Mouse (Mus musculus): ENCODE results near the gene Tiprl. TPM values are rescaled to one million over a fixed set of nuclear protein-coding genes. Genes with fewer than 3 reads are reported as not detected.

The Tiprl gene
- polyA plus RNA-seq, 1 experiment from 2014 or later = 36.5 TPM

DNA sequence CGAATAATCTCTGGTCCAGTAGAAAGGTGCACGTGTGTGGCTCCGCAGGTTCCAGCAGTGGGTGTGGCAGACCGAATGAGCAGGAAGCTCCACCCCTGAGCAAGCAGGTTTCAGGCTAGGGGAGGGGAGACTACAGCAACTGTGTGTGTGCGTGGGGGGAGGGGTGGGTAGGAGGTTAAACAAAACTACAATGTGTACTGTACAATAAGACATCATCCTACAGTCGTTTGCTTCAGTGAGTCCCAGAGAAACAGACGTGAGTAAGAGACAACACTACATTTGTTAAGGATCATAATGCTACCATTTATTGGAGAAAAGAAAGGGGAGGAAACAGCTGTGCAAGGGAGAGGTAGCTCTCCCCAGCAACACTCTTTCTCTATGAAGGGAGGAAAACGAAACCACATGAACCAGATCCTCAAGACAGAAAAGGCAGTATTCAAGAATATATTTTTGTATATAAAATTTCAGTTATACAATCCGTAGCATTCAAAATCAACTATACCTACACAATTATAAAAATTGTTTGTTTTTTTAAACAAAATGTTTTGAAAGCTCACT lies 62.7 kb downstream of the Tiprl start:
- WGBS (ENCODE audit: insufficient replicate concordance) = 29% methylated on average over 9 of the region's 9 CpGs
- H3K4me2 ChIP-seq = no peak overlapping the region
- no peak overlapping the region for H3K4me3 ChIP-seq (replicated peaks)
- H3K36me3 ChIP-seq (replicated peaks) = peaks cover 20% of the 10 kb centered on the region
- H3K9ac ChIP-seq = no peak overlapping the region
- peaks cover 3% of the 10 kb centered on the region; the same call in 1 of the 2 replicates for H3K4me1 ChIP-seq (replicated peaks)
- H3K9me3 ChIP-seq (replicated peaks) = no peaks in the 10 kb centered on the region
- no peak overlapping the region for H3K27ac ChIP-seq (replicated peaks)
- ATAC-seq (ENCODE audit: insufficient read depth) = no peak
- no peaks in the 10 kb centered on the region for H3K27me3 ChIP-seq

DNA sequence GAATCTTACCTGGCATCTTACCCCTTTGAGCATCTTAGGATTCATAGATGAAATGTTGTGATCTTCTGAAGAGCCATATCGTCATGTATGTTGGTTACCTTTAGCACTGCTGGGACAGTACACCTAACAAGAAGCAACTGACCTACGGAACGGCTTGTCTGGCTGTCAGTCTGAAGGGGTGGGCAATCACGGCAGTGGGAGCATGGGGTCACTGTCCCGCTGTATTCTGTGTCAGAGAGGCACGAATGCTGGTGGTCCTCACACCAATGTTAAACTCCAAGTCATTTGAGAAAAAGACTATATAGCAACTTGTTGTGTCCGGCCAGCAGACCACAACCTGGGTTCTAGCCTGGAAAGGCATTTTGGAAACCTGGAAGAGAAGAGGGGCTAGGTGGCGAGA lies 65.5 kb downstream of the Tiprl start:
- ATAC-seq (ENCODE audit: insufficient read depth) = no peak
- Histone ChIP-seq H3K9me3 (replicated peaks) (no peaks in the 10 kb centered on the region), H3K9ac (no peak overlapping the region), H3K27ac (replicated peaks) (no peak overlapping the region), H3K4me1 (replicated peaks) (peaks cover 3% of the 10 kb centered on the region; the same call in 1 of the 2 replicates), H3K36me3 (replicated peaks) (no peaks in the 10 kb centered on the region), H3K27me3 (no peaks in the 10 kb centered on the region), H3K4me2 (no peak overlapping the region), H3K4me3 (replicated peaks) (no peak overlapping the region)
- WGBS (ENCODE audit: insufficient replicate concordance) = 74% methylated on average over 7 of the region's 8 CpGs

DNA sequence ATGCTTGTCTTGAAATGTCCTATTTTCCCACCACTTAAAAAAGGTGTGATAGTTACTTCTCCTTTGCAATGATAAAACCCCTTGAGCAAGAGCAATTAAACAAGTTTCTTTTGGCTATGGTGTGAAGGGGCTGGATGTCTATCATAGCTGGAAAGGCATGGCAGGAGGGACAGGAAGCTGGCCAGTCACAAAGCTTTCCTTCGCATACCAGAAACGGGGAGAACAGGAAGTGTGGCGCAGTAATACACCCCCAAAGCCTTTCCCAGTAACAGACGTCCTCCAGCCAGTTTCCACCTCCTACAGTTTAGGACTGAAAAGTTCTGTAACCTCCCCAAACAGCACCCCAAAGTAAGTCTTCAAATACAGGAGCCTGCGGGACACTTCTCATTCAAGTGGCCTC lies 66.6 kb downstream of the Tiprl start:
- ATAC-seq (ENCODE audit: insufficient read depth) = no peak
- 24% methylated on average over 5 of the region's 5 CpGs for WGBS (ENCODE audit: insufficient replicate concordance)

DNA sequence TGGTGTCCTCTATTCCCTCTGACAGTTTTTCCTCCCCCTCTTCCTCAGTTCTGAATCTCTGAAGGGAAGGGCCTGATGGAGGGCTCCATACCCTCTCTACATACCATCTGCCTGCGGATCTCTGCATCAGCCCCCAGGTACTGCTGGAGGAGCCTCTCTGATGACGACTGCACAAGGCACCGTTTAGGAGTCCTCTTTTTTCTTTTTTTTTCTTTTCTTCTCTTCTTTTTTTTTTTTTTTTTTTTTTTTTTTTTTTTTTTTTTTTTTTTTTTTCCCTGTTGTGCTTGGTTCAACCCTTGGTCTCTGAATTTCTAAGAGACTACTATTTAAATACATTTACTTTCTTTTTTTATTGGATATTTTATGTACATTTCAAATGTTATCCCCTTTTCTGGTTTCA lies 67.3 kb downstream of the Tiprl start:
- Histone ChIP-seq H3K9me3 (replicated peaks) (no peaks in the 10 kb centered on the region), H3K4me1 (replicated peaks) (peaks cover 3% of the 10 kb centered on the region; the same call in 1 of the 2 replicates), H3K27me3 (no peaks in the 10 kb centered on the region), H3K4me3 (replicated peaks) (no peak overlapping the region), H3K27ac (replicated peaks) (no peak overlapping the region), H3K36me3 (replicated peaks) (no peaks in the 10 kb centered on the region), H3K4me2 (no peak overlapping the region), H3K9ac (no peak overlapping the region)
- 69% methylated on average over 3 of the region's 3 CpGs for WGBS (ENCODE audit: insufficient replicate concordance)
- no peak for ATAC-seq (ENCODE audit: insufficient read depth)

More for the DNA sequence above, 66.6 kb downstream of the Tiprl start:
- no peaks in the 10 kb centered on the region for H3K36me3 ChIP-seq (replicated peaks)
- H3K9me3 ChIP-seq (replicated peaks) = no peaks in the 10 kb centered on the region
- H3K27ac ChIP-seq (replicated peaks) = no peak overlapping the region
- H3K4me2 ChIP-seq = no peak overlapping the region
- H3K27me3 ChIP-seq = no peaks in the 10 kb centered on the region
- H3K4me1 ChIP-seq (replicated peaks) = peaks cover 3% of the 10 kb centered on the region; the same call in 1 of the 2 replicates
- no peak overlapping the region for H3K9ac ChIP-seq
- H3K4me3 ChIP-seq (replicated peaks) = no peak overlapping the region

DNA sequence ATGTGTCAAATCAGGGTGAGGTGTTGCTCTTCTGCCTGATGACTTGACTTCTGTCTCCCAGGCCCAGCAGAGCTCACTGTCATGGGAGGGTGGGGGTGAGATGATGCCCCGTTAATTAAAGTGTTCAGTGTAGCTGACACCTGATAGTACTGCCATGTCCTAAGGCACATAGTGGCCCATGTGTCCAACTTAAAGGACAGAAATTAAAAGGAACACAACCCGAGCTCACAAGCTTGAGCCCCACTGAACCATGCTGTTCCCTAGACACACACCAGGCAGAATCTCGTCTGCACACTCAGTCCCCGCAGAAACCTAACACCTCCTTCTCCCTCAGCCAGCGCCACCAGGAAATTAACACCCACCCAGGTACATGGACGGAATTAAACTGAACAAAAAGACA lies 71.9 kb downstream of the Tiprl start:
- Histone ChIP-seq H3K9ac (no peak overlapping the region), H3K27ac (replicated peaks) (no peak overlapping the region), H3K4me2 (no peak overlapping the region), H3K4me3 (replicated peaks) (no peak overlapping the region), H3K36me3 (replicated peaks) (no peaks in the 10 kb centered on the region), H3K27me3 (no peaks in the 10 kb centered on the region), H3K9me3 (replicated peaks) (no peaks in the 10 kb centered on the region), H3K4me1 (replicated peaks) (no peaks in the 10 kb centered on the region)
- no peak for ATAC-seq (ENCODE audit: insufficient read depth)
- WGBS (ENCODE audit: insufficient replicate concordance) = 78% methylated on average over 6 of the region's 6 CpGs

Other genes starting within 250 kb of the Tiprl start
- gene Tbx19, start 76.2 kb downstream of the Tiprl start, polyA plus RNA-seq (2015; fragmentation: Nextera tagmentation; extraction: Ambion mirVana) = 0.07 TPM in 1 of 2 replicates, not detected in the other
- 7.5 and 8.8 TPM in 2 replicates for gene Sft2d2, start 42.6 kb downstream of the Tiprl start, polyA plus RNA-seq (2015; fragmentation: Nextera tagmentation; extraction: Ambion mirVana)
- 0.05 TPM in 2 replicates for gene Gpr161, start 58.8 kb upstream of the Tiprl start, polyA plus RNA-seq (2015; fragmentation: Nextera tagmentation; extraction: Ambion mirVana)
- gene Dcaf6, start 223.5 kb upstream of the Tiprl start, polyA plus RNA-seq (2015; fragmentation: Nextera tagmentation; extraction: Ambion mirVana) = 15.5 and 17.7 TPM in 2 replicates
- gene Mpc2, start 223.6 kb upstream of the Tiprl start, polyA plus RNA-seq (2015; fragmentation: Nextera tagmentation; extraction: Ambion mirVana) = 245 and 270 TPM in 2 replicates
- 0.08 and 0.10 TPM in 2 replicates for gene Adcy10, start 248.2 kb upstream of the Tiprl start, polyA plus RNA-seq (2015; fragmentation: Nextera tagmentation; extraction: Ambion mirVana)

All from liver, embryonic 15.5 days (tissue).